Mouse (Mus musculus) myocyte (in vitro differentiated cells): Measurements from ENCODE around the gene Hoxa4. TPM values are rescaled to one million over a fixed set of nuclear protein-coding genes. Genes with fewer than 3 reads are reported as not detected.

ENCODE experiments used
- H3K27me3 ChIP-seq: one replicate; pipeline ENCODE4 v1.6.1; 2011; ENCODE audit not compliant: control insufficient read depth, insufficient read depth, insufficient read length
- H3K36me3 ChIP-seq: one replicate; pipeline ENCODE4 v1.6.1; 2011; ENCODE audit not compliant: control insufficient read depth, insufficient read depth
- H3K4me2 ChIP-seq: one replicate; pipeline ENCODE4 v1.6.1; 2011; ENCODE audit warnings: low read depth, control low read depth
- H3K4me3 ChIP-seq: one replicate; pipeline ENCODE4 v1.5.1; 2011; ENCODE audit warnings: mild to moderate bottlenecking, control low read depth, moderate library complexity
- H3K79me2 ChIP-seq: one replicate; pipeline ENCODE4 v1.6.1; 2011; ENCODE audit not compliant: control insufficient read depth, insufficient read depth
- H3ac ChIP-seq: one replicate; pipeline ENCODE4 v1.6.1; 2011; ENCODE audit not compliant: control insufficient read depth, insufficient read length
- CEBPB ChIP-seq: IDR thresholded peaks from 2 replicates; pipeline ENCODE4 v1.6.1; 2011; ENCODE audit warnings: mild to moderate bottlenecking, moderate library complexity; ENCODE audit not compliant: poor library complexity, insufficient read depth, severe bottlenecking
- E2F4 ChIP-seq: IDR thresholded peaks from one replicate; pipeline ENCODE4 v1.6.1; 2011; ENCODE audit warnings: mild to moderate bottlenecking, control low read depth, moderate library complexity; ENCODE audit not compliant: insufficient read depth
- MAX ChIP-seq: IDR thresholded peaks from one replicate; pipeline ENCODE4 v1.6.1; 2011; ENCODE audit warnings: low read depth, mild to moderate bottlenecking, control low read depth
- MYOD1 ChIP-seq, 3 experiments: IDR thresholded peaks; one replicate each; pipeline ENCODE4 v1.6.1; 2011; ENCODE audit warnings: control low read depth in 2 of 3, low read depth in 2 of 3, mild to moderate bottlenecking in 2 of 3, moderate library complexity in 1 of 3; ENCODE audit not compliant: insufficient read length in 2 of 3, control insufficient read depth in 1 of 3
- MYOG ChIP-seq, 3 experiments: IDR thresholded peaks; one replicate each; pipeline ENCODE4 v1.6.1; 2011; ENCODE audit warnings: control low read depth in 2 of 3, low read depth in 2 of 3, mild to moderate bottlenecking in 2 of 3; ENCODE audit not compliant: insufficient read length in 2 of 3, control insufficient read depth in 1 of 3, insufficient read depth in 1 of 3
- POLR2A ChIP-seq: IDR thresholded peaks from one replicate; pipeline ENCODE4 v1.6.1; 2011; ENCODE audit warnings: low read depth, mild to moderate bottlenecking, control low read depth, moderate library complexity; ENCODE audit not compliant: insufficient read length
- POLR2AphosphoS2 ChIP-seq: IDR thresholded peaks from one replicate; pipeline ENCODE4 v1.6.1; 2011; ENCODE audit warnings: low read depth, control low read depth; ENCODE audit not compliant: insufficient read length
- REST ChIP-seq: IDR thresholded peaks from one replicate; pipeline ENCODE4 v1.6.1; 2011; ENCODE audit warnings: mild to moderate bottlenecking, control low read depth, moderate library complexity; ENCODE audit not compliant: insufficient read depth, insufficient read length
- SRF ChIP-seq: IDR thresholded peaks from one replicate; pipeline ENCODE4 v1.6.1; 2011; ENCODE audit warnings: low read depth; ENCODE audit not compliant: control insufficient read depth, insufficient read length
- TCF12 ChIP-seq: IDR thresholded peaks from one replicate; pipeline ENCODE4 v1.6.1; 2011; ENCODE audit warnings: mild to moderate bottlenecking, control low read depth; ENCODE audit not compliant: poor library complexity, insufficient read depth, severe bottlenecking
- TCF3 ChIP-seq: IDR thresholded peaks from one replicate; pipeline ENCODE4 v1.6.1; 2011; ENCODE audit warnings: low read depth, control low read depth; ENCODE audit not compliant: insufficient read length
- USF1 ChIP-seq: IDR thresholded peaks from one replicate; pipeline ENCODE4 v1.6.1; 2011; ENCODE audit warnings: low read depth, mild to moderate bottlenecking, control low read depth, moderate library complexity
- polyA plus RNA-seq: library from polyadenylated mRNA; unstranded; fragments of >200 nt; fragmentation: generic; extraction: Trizol; gene quantifications from one replicate; pipeline ENCODE4 v1.2.1, GENCODE M21; 2012; ENCODE audit warnings: missing spikeins

The Hoxa4 gene
- polyA plus RNA-seq, 1 experiment, result 1.4 TPM

- Histone ChIP-seq H3K27me3 (no peaks in the 10 kb centered on the region), H3K36me3 (no peaks in the 10 kb centered on the region), H3K4me2 (no peak overlapping the region), H3K4me3 (no peak overlapping the region), H3ac (no peak overlapping the region), H3K79me2 (no peaks in the 10 kb centered on the region)
- no peak for TF ChIP-seq POLR2AphosphoS2
- no peak for TF ChIP-seq CEBPB
- TF ChIP-seq TCF12, result no peak
- TF ChIP-seq SRF, result no peak
- no peak for TF ChIP-seq E2F4
- TF ChIP-seq TCF3, result no peak
- TF ChIP-seq MYOG (IDR thresholded peaks at IDR 0.05; ENCODE audit: control insufficient read depth in 1 of 3, insufficient read depth in 1 of 3, insufficient read length in 2 of 3, low read depth in 2 of 3), result no peak
- TF ChIP-seq MAX, result no peak
- no peak for TF ChIP-seq USF1
- TF ChIP-seq REST, result no peak
- TF ChIP-seq MYOD1 (IDR thresholded peaks at IDR 0.05; ENCODE audit: control insufficient read depth in 1 of 3, insufficient read length in 2 of 3, low read depth in 2 of 3), result no peak
- TF ChIP-seq POLR2A, result no peak
Measured at GRCm38 (mm10) chr6:52180213-52180710, 11.3 kb downstream of the Hoxa4 start.

DNA sequence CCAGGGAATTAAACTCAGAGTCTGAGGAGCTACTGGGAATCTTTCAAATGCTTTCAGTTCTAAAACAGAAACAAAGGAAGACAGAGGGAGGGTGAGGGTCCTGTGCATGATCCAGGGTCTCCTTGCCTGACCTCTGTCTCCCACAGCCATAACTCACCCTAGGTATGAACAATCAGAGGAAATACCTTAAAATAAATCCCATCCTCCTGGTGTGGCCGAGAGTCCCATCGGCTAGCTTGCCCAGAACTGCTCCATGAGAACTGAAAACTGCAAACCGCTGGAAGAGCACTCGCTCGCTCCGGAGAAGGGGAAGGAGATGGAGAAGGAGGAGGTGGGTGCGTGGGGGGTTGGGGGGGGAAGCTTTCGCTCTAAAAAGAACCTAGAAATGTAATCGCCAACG lies 11.9 kb downstream of the Hoxa4 start:
- no peaks in the 10 kb centered on the region for H3K79me2 ChIP-seq
- no peaks in the 10 kb centered on the region for H3K36me3 ChIP-seq
- no peak overlapping the region for H3ac ChIP-seq
- H3K4me2 ChIP-seq, result no peak overlapping the region
- no peaks in the 10 kb centered on the region for H3K27me3 ChIP-seq
- TF ChIP-seq TCF3 (no peak), USF1 (no peak), E2F4 (no peak), SRF (no peak), POLR2A (no peak), TCF12 (no peak)
- no peak overlapping the region for H3K4me3 ChIP-seq

DNA sequence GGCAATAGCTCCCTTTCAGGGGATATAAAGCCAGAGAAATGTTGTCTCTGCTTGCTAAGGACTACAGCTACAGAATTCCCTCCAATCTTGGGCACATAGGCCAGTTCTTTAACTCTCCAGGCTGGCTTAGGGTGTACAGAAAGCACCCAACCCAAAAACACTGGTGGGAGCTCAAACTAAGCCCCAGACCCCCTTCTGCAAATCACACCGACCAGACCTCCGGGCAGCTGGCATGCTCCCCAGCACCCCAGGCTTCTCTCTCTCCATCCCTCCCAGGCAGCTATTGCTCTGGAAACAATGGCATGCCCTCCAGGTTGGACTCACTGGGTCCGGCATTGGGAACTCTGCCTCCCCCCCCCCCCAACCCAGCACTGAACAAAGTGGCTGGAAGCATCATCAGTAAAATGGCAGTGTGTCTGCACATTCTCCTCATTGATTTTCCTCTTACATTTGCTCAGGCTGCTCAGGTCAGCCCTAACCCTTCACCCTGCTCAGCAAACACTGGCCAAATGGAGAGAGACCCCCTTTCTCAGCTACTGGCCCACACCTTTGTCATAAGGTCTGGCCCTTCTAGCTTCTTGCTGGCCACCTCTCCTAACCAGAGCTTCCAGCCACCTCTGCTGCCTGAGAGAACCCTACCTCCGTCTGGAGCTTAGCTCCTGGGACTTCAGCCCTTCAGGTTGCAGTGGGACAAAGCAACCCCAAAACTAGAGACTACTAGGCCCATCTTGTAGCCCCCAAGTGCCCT lies 12.5 kb downstream of the Hoxa4 start:
- H3K4me2 ChIP-seq, result no peak overlapping the region
- no peaks in the 10 kb centered on the region for H3K27me3 ChIP-seq
- no peaks in the 10 kb centered on the region for H3K79me2 ChIP-seq
- no peaks in the 10 kb centered on the region for H3K36me3 ChIP-seq
- TF ChIP-seq TCF3, result no peak
- no peak for TF ChIP-seq POLR2AphosphoS2
- TF ChIP-seq REST, result no peak
- TF ChIP-seq TCF12, result no peak
- TF ChIP-seq MAX, result no peak
- TF ChIP-seq SRF, result no peak
- no peak for TF ChIP-seq E2F4
- TF ChIP-seq MYOG (IDR thresholded peaks at IDR 0.05; ENCODE audit: control insufficient read depth in 1 of 3, insufficient read depth in 1 of 3, insufficient read length in 2 of 3, low read depth in 2 of 3), result no peak
- TF ChIP-seq CEBPB, result no peak
- TF ChIP-seq USF1, result no peak
- no peak for TF ChIP-seq MYOD1 (IDR thresholded peaks at IDR 0.05; ENCODE audit: control insufficient read depth in 1 of 3, insufficient read length in 2 of 3, low read depth in 2 of 3)
- no peak for TF ChIP-seq POLR2A
- H3ac ChIP-seq, result no peak overlapping the region
- no peak overlapping the region for H3K4me3 ChIP-seq

- Histone ChIP-seq H3K36me3 (no peaks in the 10 kb centered on the region), H3K27me3 (no peaks in the 10 kb centered on the region), H3K79me2 (no peaks in the 10 kb centered on the region), H3K4me3 (no peak overlapping the region), H3ac (no peak overlapping the region), H3K4me2 (no peak overlapping the region)
- TF ChIP-seq MAX, result no peak
Measured at GRCm38 (mm10) chr6:52177806-52178205, 13.7 kb downstream of the Hoxa4 start.

GRCm38 (mm10) chr6:52177061-52177735 lies 14.4 kb downstream of the Hoxa4 start, which contains the start of gene 5730596B20Rik:
5730596B20Rik (plus strand) TSS chr6:52177498.
- no peaks in the 10 kb centered on the region for H3K27me3 ChIP-seq
- TF ChIP-seq POLR2AphosphoS2 (no peak), POLR2A (no peak), MYOG (IDR thresholded peaks at IDR 0.05; ENCODE audit: control insufficient read depth in 1 of 3, insufficient read depth in 1 of 3, insufficient read length in 2 of 3, low read depth in 2 of 3) (no peak), MYOD1 (IDR thresholded peaks at IDR 0.05; ENCODE audit: control insufficient read depth in 1 of 3, insufficient read length in 2 of 3, low read depth in 2 of 3) (no peak), TCF3 (no peak), USF1 (no peak), REST (no peak), E2F4 (no peak), TCF12 (no peak), SRF (no peak), CEBPB (no peak), MAX (no peak)
- no peaks in the 10 kb centered on the region for H3K36me3 ChIP-seq
- no peaks in the 10 kb centered on the region for H3K79me2 ChIP-seq
- H3K4me3 ChIP-seq, result no peak within 1 kb of the TSS
- H3K4me2 ChIP-seq, result no peak within 1 kb of the TSS
- no peak within 1 kb of the TSS for H3ac ChIP-seq
